Mouse (Mus musculus) 416B (cell line): ENCODE measurements around the gene Spo11.

Source experiments
- DNase-seq: peaks from one replicate; pipeline ENCODE4 v3.0.0; 2011; ENCODE audit warnings: low read depth

Spo11 gene

GRCm38 (mm10) chr2:173010220-173010717, 32.8 kb downstream of the Spo11 start:
- no peak for DNase-seq

- no peak for DNase-seq
These were observed 33.9 kb downstream of the Spo11 start for GRCm38 (mm10) chr2:173011440-173011839.

- no peak for DNase-seq
These were observed 37.3 kb downstream of the Spo11 start for GRCm38 (mm10) chr2:173014741-173015287.

GRCm38 (mm10) chr2:173017940-173018339, 40.4 kb downstream of the Spo11 start:
- DNase-seq = peak; percentile 97

- DNase-seq = peak; percentile 85
These were observed 41.1 kb downstream of the Spo11 start for GRCm38 (mm10) chr2:173018618-173019017.

- DNase-seq = peak; percentile 84
These were observed 41.8 kb downstream of the Spo11 start for GRCm38 (mm10) chr2:173019322-173019721.

GRCm38 (mm10) chr2:173019790-173020189, 42.3 kb downstream of the Spo11 start:
- peak; percentile 92 for DNase-seq

- no peak for DNase-seq
These were observed 42.9 kb downstream of the Spo11 start, which contains the start of gene Rbm38 for GRCm38 (mm10) chr2:173020430-173020829. Gene Rbm38 (plus strand): TSS chr2:173020498.

- peak; percentile 93 for DNase-seq
These were observed 44.1 kb downstream of the Spo11 start for GRCm38 (mm10) chr2:173021633-173022055.

GRCm38 (mm10) chr2:173022056-173022681, 44.7 kb downstream of the Spo11 start:
- peak; percentile 56 for DNase-seq

- DNase-seq = no peak
These were observed 45.3 kb downstream of the Spo11 start for GRCm38 (mm10) chr2:173022813-173023212.

- DNase-seq = no peak
These were observed 45.9 kb downstream of the Spo11 start for GRCm38 (mm10) chr2:173023371-173023851.

- DNase-seq = no peak
These were observed 46.5 kb downstream of the Spo11 start for GRCm38 (mm10) chr2:173023966-173024365.

- DNase-seq = no peak
These were observed 46.9 kb downstream of the Spo11 start for GRCm38 (mm10) chr2:173024392-173024791.

- no peak for DNase-seq
These were observed 47.4 kb downstream of the Spo11 start for GRCm38 (mm10) chr2:173024938-173025337.

GRCm38 (mm10) chr2:173026286-173026685, 48.8 kb downstream of the Spo11 start:
- DNase-seq = no peak

GRCm38 (mm10) chr2:173026688-173027131, 49.2 kb downstream of the Spo11 start:
- DNase-seq = no peak

- no peak for DNase-seq
These were observed 49.8 kb downstream of the Spo11 start for GRCm38 (mm10) chr2:173027169-173027823.

- peak; percentile 75 for DNase-seq
These were observed 50.5 kb downstream of the Spo11 start for GRCm38 (mm10) chr2:173027824-173028495.

GRCm38 (mm10) chr2:173028508-173029031, 51.1 kb downstream of the Spo11 start:
- DNase-seq = no peak

GRCm38 (mm10) chr2:173030591-173031338, 53.3 kb downstream of the Spo11 start:
- DNase-seq = no peak
